Mouse (Mus musculus) lung, postnatal 0 days (tissue): ENCODE measurements around the gene Ccdc182.

ENCODE experiments used
- CTCF ChIP-seq: IDR thresholded peaks from 2 replicates; pipeline ENCODE4 v1.5.1; 2016; ENCODE audit warnings: antibody characterized with exemption, mild to moderate bottlenecking
- EP300 ChIP-seq: IDR thresholded peaks from 2 replicates; pipeline ENCODE4 v1.6.1; 2016; ENCODE audit warnings: antibody characterized with exemption, mild to moderate bottlenecking, control low read depth

GRCm38 (mm10) chr11:88291245-88291644 is 2.6 kb upstream of the Ccdc182 start:
- TF ChIP-seq CTCF, result no peak
- TF ChIP-seq EP300, result no peak
